Mouse (Mus musculus) layer of hippocampus, adult 9-11 months (tissue): ENCODE measurements at regions not wholly inside any gene's neighbourhood (a gene's known extent, or its start where the extent isn't known, plus 50 kb on each side); places are given as distances from the start of the nearest gene placed in this dataset.

Experiments
- DNase-seq: peaks from one replicate; pipeline ENCODE4 v3.0.0; 2022

DNA sequence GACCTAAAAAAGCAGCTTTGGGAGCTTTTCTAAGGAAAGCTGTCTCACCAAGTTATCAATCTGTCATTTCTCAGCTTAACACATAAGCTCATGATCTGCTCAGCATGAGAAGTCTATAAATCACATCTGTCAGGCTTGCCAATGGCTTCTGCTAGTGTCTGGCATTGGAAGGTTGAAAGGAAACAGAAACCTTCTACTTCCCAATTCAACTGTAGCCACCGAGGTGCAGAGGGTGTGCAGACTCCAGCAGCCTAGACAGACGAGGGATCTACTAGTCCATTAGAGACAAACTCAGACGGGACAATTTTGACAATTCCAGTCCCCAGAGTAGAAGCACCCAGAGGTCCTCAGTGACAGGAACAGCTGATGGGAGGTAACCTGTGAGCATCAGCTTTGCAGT lies 103.0 kb downstream of the Nab1 start:
- DNase-seq = no peak

DNA sequence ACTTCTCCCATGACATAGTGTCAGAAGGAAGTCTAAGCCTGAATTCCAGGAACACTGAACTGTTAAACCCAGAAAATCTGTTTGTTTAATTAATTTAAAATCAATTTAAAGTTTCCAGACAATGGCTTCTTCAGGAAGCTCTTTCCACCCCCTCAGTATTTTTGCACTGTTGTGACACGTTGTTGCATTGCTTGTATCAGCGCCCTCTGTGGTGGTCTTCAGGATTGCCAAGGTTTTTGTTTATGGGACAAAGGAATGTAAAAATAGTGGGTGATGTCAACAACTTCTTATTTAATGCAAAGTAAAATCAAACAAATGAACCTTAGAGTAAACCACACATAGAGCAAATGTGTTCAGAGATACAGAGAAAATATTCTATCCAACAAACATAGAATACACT lies 107.5 kb downstream of the Nab1 start:
- DNase-seq = no peak

DNA sequence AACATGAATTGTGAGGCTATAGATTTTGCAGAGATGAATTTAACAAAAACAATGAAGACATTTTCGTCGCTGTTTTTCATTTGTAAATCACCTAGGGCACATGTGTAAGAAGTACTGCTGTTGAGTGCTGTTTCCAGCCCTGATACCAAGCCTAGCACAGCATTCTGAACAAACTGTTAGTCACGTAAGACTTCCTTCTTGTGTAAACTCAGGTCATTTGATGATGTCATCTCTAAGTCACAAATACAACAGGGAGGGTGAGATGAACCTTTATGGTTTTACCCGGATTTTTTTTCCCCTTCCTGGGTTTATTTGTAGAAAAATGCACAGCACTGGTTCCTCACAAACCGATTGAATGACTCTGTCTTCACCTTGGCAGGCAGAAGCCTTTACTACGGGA lies 111.6 kb downstream of the Nab1 start:
- no peak for DNase-seq

DNA sequence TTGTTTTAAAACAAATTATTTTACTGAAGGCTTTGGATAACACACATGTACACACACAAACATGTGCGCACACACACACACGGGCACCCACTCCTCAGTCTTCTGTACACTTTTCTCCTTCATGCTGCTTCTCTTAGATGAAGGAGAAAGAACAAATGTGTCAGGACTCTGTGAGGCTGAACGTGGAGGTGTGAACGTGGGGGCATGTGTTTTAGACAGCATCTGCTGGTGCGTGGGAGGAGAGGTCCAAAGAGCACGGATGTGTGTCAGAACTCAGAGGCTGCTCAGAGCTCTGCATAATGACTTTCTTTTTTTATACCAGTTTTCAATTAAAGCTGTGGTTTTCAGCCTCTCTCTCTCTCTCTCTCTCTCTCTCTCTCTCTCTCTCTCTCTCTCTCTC lies 112.4 kb downstream of the Nab1 start:
- DNase-seq = peak; percentile 56

DNA sequence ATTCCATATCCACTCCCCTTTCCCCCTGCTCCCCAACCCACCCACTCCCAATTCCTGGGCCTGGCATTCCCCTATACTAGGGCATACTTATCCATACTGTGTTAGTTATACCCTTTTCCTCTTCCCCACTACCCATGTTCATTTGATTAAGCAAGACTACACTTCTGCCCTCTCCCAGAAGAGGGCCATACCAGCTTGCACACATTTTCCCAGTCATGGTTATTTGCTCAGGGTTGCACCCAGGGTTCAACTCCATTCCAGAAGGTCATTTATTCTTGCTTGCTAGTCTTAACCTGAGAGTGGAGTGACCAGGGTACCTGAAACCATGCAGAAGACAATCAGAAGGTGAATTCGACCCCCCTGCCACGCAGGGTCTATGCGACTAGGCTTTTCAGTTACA lies 113.4 kb downstream of the Nab1 start:
- no peak for DNase-seq

DNA sequence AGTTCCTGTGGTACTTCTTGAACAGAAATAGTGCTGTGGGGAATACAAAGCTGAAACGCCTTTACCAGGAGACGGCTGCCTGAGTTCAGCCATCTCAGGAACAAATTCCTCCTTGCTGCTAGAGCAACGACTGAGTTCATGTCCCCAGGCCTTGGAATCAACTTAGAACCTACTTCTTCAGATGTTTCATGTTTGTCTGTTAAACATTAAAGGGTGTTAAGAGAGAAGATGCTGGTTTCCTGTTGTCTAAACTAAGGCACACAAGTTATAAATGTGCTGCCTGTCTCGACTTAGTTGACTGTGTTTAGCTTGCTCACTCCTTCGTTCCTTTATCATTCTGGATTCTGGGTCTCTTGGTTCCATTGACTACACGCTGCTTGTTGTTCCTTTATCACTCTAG lies 125.2 kb downstream of the Nab1 start:
- DNase-seq = no peak

DNA sequence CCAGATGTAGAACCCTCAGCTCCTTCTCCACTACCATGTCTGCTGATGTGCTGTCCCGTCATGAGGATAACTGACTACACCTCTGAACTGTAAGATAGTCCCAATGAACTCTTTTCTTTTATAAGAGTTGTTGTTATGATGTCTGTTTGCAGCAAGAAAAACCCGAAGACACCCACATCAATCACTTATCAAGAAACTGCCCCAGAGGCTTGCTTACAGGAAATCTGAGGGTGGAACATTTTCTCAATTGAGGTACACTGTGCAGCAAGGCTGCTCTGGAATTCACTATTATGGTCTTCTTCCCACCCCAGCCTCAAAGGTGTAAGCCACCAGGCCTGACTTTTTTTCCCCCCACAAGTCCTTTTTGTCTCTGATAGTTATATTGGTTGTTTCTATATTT lies 125.8 kb downstream of the Nab1 start:
- DNase-seq = no peak

DNA sequence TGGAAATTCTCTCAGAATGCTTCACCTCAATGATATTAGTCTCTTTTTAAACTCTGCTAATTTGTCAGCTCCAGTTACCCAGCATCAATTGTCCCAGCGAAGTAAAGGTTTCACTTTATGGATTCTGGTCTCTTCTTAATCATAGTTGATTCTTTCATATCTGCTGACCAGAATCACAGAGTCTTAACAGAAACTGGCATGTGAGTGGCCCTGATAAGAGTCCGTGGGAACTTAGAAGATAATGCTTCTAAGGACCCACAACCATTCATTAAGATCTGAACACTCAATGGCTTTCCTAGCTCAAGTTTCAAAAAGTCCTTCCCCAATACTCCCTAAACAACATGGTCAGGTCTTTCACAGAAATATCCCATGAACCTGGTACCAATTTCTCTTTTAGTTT lies 126.7 kb downstream of the Nab1 start:
- DNase-seq = no peak

DNA sequence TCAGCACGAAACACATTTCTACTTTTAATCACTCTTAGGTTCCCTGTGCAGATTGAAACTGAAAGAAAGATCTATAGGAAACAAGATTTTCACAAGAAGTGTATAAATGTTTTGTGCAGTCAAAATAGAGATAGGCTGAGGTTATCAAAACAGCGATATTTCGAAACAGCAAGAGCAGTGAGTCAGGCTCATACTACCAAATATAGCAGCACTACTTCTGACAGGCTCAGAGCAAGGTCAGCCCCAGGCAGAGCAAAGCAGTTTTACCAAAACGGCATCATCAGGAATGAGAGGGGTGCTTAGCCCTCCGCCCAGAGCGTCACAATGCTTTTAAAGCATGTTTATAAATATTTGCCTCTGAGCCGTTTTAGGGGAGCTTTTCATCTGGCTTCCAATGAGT lies 133.4 kb upstream of the Gls start:
- DNase-seq = no peak

DNA sequence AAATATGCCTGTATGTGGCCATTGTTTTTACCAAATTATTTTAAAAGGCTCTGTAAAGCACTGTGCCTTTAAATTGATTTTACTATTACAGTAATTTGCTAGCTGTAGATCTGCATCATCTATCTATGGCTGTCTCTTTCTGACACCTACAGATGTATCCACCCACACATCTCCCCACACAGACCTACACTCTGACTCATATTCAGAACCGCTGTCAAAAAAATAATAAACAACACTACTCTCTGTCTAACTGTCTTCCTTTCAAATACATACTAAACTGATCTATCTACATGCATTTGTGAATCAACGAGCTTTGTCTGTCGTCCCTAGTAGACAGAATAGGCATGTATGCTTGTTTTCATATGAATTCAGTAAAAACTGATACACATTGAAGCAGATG lies 130.6 kb upstream of the Gls start:
- DNase-seq = no peak

DNA sequence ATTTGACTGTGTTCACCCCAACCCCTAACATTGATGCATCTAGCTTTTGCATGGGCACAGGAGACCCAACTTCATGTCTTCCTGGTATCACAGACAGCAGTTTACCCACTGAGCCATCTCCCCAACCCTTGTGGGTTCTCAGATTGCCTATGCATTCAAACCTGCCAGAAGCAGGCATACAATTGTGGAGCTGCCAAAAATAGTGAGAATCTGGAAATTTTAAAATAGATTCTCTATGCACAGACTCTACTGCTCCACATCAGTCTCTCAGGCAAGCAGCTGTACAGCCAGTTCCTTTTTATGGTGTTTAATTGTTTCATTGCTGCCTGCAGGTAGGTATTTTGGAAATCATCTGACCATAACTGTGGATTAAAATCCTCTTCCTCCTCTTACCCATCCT lies 129.9 kb upstream of the Gls start:
- DNase-seq = no peak

DNA sequence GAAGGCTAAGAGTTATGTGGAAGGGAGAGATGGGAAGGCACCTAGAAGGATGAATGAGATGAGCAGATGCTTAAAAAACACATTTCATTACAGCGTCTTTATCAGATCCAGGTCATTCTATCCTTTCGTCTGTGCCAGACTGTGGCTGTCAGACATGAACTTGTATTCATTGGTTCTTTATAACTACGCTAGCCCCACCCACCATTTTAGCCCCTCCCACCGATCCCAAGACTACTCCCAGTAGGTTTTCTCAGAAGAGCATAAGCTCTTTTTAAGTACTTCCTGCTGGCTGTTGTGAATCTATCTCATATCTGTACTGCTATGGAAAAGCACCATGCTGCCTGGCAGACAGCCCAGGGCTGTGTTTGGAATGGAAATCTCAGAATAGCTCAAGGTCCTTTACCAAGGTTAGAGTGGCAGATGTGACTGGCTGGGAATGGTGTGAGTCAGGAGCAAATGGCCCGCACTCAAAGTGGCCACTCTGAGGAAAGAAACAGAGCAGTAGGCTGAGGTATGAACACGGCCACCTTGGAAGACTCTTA lies 121.1 kb upstream of the Gls start:
- DNase-seq = peak; percentile 35

DNA sequence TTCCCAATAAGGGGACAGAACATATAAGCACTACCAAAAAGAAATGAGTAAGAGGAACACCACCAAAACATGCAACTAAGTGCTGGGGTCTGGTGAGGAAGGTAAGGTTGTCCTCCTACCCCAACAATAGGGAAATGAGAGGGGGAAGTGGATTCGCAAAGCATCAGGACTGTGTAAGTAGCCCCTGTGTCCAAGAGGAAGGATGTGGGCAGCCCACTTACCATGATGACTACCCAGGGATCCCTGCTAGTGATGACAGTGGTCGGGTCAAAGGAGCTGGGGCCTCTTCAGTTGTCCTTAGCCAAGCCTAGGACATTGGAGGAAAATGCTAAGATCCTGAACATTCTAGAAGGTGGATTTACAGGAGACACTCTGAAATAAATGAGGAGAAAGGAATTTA lies 109.1 kb upstream of the Gls start:
- no peak for DNase-seq

DNA sequence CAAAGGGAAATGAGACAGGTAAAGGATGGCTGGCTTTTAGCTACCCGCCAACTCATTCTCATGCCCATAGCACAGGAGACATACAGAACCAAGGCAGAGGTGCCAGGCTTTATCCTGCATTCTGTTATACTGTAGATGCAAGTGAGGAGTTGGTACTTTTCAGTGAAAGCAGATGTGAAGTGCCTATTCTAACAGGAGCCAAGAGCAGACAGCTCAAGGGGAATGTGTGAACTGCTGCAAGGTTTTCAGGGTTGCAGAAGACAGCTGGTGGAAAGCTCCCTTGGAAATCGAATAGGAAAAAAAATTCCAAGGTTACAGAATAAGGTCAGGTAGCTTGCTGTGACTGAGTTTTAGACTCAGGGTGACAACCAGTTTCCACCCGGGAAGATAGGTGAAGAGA lies 105.7 kb upstream of the Gls start:
- DNase-seq = no peak

DNA sequence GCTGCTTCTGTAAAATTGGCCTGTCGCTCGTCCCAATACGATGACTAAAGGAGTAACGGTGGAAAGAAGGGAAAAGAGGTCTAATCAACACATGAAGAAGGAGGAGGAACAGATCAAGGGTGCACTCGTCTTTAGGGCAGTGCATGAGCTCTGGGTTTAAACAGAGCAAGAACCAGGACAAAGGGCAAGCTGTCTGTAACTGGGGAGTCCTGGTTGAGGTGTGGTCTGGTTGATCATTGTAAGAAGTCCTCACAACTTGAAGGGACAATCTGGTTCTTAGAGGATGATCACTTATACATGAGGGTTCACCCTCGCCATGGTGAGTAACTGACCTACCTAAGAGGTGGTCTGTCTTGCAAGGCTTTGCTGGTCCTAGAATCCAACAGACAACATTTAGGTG lies 105.2 kb upstream of the Gls start:
- no peak for DNase-seq

DNA sequence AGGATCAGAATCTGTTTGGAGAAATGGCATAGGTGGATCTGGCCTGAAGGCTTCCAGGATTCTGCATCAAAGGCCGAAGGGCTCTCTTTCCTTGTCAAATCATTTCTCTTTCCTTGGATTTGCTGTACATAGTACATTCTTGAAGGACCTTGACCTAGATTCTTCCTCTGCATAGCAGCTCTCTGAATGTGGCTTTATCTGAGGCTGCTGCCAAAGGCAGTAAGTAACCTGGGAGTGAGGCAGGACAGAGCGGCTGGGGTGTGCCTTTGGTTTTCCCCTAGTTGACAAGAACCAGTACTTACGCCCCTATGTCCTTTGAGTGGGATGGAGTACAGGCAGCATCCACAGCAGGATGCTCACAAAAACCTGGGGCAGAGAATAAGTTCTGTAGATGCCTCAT lies 103.7 kb upstream of the Gls start:
- DNase-seq = no peak

DNA sequence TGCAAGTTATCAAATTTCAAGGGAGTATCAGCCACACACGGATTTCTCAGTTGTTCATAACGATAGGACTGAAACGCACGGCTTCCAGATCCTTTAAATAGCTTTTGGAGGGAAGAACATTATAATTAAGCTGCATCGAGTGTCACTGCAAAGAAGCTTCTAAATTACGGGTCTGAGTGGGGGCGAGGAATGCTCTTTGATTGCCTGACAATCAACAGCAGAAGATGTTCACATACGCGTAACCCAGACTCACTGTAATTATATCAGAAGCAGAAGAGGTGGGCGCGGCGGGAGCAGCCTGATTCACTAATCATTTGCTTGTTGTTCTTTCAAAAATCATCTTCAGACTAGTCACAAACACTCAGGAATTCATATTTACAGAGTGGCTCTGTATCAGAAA lies 99.0 kb upstream of the Gls start:
- DNase-seq = peak; percentile 19

DNA sequence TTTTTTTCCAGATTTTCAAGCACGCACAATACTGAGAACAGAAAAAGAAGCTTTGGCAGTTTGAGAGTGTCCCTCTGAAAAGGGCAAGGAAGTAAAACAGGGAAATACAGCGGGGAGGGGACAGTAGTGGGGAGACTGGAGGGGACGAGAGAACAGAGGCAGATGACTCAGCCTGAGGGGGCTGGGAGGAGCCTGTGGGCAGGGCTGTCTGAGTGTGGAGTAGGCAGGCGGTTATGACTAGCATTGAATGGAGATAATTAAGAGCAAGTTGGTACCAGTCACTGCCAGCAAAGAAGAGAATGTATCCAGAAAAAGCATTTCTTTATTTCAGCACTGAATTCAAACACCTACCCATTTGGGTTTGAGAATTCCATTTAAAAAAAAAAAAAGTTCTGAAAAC lies 98.4 kb upstream of the Gls start:
- DNase-seq = peak; percentile 69

DNA sequence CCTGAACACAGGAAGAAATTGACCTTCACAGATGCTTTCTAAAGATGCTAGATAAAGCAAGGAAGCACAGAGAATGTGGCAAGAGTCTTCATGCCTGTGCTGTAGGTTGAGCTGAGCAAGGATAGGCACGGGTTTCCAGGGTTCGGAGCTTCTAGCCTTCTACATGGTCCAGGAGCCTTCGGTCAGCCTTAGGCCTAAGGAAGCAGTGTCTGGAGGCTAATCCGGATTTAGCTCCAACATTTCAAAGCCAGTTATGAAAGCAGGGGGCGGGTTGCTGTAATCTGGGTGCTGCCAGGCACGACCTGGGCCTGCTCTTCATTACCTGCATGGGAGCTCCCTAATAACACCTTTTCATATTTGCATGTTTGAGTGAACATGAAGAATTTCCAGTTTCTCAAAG lies 97.5 kb upstream of the Gls start:
- DNase-seq = no peak

DNA sequence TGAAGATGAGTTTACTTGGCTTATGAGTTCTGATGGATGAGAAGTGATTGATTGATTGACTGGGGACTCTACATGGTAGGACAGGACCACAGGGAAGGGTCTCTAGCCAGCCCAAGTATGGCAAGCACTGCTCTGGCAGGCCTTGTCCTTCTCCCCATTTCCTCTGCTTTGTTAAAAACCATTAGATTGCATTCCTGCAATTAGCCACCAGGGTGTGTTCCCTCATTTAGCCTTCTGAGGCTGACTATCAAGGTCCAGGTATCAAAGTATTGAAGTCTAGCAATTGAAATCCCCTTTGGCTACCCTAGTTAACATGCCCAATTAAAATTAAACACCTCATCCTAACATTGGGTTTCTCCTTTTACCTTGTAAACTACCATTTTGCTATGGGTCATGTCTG lies 95.5 kb upstream of the Gls start:
- no peak for DNase-seq

DNA sequence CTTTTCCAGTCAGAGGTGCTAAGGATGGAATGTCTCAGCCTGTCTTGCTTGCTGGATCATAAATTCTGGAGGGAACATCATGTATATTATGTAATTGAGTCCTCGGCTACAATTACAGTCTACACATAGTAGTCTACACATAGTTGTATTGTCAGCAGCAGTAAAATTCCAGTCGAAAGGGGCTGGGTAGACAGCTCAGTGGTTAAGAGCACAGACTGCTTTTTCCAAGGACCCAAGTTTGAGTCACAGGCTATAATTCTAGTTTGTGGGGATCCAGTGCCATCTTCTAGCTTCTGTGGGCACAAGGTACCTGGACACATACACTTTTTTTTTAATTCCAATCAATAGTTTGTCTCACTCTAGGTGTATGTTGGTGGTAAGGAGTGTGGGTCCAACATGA lies 91.3 kb upstream of the Gls start:
- no peak for DNase-seq

DNA sequence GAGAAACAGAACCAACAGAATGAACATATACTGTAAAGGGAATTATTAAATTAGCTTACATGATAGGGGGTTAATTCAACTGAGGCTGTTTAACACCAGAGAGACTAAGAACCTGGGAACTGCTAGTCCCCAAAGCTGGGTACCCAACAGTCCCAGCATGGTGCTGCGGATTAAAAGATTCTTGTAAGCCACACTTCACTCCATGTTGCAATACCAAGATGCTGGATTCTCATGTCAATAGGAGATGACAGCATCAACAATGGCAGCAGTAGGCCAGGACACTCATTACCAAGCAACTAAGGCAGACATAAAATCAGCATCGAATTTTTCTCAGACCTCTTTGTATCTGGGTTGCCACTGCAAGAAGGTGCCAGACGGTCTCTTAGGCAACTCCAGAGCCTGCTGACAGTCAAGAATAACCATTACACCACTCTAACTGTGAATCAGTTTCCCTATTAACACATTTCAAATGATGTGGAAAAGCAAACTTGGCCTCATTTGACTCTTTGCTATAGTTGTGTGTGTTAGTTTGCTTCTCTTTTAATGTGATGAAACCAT lies 79.1 kb upstream of the Gls start:
- DNase-seq = no peak

DNA sequence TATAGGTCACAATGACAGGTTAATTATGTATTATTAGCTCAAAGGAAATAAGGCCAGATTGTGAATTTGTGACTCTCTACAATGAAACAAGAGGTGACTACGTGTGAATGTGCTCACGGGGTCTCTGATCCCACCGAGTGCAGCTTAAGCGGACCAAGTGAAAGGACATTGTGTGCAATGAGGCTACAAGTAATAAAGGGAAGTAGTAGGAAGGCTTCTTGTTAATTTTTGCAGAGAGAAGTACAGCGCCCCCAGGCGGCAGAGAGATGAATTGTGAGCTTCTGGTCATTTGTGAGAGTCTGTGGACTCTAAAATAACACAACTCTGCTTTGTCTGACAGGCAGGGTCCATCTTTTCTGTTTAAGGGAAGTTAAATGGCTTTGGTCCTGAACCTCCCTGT lies 73.9 kb upstream of the Gls start:
- peak; percentile 61 for DNase-seq

DNA sequence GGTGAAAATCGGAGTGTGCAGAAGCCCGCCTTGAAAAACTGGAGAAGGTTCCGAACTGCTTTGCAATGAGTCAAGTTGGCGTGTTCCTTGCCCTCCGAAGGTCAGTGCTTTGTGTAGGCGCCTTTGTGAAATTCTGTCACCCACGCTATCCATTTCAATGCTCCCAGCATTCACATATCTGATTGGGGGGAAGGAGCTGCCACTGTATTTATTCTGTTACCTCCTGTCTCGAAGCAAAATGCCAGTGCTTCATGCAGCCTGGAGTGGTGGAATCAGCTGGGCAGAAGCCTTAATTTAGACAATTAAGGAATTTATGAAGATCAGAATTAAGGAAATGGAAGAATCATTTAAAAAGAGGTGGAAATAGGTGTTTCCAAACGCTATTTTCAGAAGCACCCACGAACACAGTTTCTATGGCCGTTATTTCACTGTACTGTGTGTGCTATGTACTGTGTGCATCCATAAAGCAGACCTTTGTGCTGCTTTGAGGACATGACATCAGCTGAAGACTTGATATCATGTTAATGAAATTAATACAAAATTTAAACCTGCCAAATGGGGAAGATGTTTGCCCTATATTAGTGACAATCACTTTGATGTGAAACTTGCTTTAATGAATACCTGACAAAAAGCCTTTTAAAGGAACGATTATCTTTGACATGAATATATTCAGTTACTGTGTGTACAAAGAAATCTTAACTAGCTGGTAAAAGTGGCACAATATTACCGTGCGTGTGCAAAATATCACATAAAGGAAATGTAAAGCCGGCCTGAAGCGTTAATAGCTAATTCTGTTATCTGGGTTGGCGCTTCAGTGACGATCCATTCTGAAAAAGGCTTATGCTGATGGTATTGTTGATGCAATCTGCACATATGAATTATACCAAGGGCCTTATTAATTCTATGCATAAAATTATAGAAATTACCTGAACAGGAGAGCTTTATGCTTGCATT lies 72.9 kb upstream of the Gls start:
- DNase-seq = no peak

DNA sequence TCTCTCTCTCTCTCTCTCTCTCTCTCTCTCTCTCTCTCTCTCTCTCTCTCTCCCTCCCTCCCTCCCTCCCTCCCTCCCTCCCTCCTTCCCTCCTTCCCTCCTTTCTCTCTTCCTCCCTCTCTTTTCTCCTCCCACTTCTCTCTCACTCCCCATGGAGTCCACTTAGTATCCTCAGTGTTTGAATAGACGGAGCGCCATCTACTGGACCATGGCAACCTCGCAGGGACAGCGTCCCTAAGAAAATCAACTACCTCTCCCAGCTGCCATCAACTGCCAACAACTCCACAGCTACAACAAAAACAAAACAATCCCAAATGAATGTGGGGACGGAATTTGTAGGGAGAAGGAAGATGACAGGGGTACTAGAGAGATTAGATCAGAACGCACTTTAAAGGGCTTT lies 69.5 kb upstream of the Gls start:
- peak; percentile 75 for DNase-seq
